Mouse (Mus musculus): Measurements from ENCODE around the gene Fam214a.

Gene Fam214a

GRCm38 (mm10) chr9:74952756-74953247, at the start of gene Fam214a:
Fam214a (plus strand) TSS chr9:74952884.
- peak; percentile 85 for DNase-seq (ENCODE audit: low read depth in 2 of 2, low spot score in 2 of 2)

DNA sequence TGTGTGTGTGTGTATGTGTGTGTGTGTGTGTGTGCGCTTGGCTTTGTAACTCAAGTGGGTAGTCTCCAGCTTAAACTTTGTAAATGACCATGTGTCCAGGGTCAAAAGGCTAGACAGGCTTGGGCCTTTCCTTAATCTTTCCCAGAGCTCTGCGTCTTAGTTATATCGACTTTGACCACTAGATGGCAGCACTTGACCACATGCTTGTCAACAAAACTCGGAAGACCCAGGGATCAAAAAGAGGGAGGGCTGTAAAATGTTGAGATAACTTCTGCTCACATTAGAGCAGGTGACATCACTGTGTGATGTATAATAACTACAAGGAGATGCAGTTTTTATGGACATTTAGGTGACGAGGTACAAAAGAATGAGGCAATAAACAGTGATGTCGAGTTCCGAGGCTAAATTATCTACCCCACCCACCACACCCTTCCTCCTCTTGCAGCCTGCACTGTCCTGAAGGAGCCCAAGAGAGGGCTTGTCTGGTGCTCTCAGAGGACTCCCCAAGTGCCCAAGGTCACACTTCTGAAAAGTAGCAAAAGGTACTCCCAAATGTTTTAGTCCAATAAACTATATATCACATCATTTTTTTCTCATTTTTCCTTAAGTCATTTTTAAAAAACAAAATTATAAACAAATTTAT, 47.7 kb upstream of the Fam214a start:
- DNase-seq (ENCODE audit: low read depth in 2 of 2, low spot score in 2 of 2): peak; percentile 56 to 73

DNA sequence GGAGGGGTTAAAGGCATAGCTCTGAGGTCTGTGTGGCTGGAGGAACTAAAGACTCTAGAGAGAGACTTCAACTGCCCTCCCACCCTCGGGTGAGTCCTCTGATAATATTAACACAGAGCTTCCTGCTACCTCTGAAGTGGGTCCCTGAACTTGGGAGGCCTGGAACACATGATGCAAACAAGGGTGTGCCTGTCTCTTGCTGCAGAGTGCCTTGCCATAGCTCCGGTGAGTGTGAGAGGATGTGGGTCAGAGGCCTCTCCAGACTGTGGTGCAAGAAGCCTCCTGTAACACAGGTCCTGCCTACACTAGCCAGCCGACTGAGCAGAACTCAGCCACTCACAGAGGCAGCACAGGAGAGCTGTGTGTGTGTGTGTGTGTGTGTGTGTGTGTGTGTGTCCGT, 45.7 kb upstream of the Fam214a start:
- DNase-seq (ENCODE audit: low read depth in 2 of 2, low spot score in 2 of 2): no peak

- no peak for DNase-seq (ENCODE audit: low read depth in 2 of 2, low spot score in 2 of 2)
Measured at GRCm38 (mm10) chr9:74909245-74909644, 43.4 kb upstream of the Fam214a start.

DNA sequence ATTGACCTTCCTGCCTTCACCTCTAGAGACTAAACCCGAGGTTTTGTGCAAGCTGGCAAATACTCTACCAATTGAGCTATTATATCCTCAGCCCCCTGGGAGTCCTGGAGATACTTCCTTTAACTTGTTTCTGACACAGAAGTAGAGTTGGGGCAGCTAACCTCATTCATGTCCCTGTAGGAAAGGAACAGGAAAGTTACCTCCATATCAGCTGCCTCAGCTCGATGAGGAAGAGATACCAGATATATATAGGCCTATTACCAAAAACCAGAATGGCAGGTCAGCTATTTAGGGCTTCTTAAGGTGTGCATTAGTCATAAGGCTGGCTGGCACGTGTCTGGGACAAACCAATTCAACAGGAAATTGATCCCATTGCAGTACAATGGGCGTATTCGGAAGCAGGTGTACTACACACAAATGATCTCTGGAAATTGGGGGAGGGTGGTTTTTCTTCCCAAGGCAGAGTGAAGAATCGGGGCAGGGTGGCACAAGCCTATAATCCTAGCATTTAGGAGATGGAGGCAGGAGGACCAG, 42.4 kb upstream of the Fam214a start:
- no peak for DNase-seq (ENCODE audit: low read depth in 2 of 2, low spot score in 2 of 2)

DNA sequence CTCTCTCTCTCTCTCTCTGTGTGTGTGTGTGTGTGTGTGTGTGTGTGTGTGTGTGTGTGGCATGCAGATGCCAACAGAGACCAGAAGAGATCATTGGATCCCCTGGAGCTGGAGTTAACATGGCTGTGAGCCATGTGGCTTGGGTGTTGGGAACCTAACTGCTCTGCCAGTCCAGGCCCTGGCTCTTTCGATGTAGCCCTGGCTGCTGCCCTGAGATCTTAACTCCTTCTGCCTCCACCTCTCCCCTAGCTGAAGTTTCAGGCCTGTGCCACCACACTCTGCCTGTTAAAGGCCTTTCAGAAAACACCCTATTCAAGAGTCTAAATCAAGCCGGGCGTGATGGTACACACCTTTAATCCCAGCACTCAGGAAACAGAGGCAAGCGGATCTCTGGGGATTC, 41.3 kb upstream of the Fam214a start:
- no peak for DNase-seq (ENCODE audit: low read depth in 2 of 2, low spot score in 2 of 2)

- DNase-seq (ENCODE audit: low read depth in 2 of 2, low spot score in 2 of 2): no peak
Measured at GRCm38 (mm10) chr9:74911919-74912318, 40.8 kb upstream of the Fam214a start.

DNA sequence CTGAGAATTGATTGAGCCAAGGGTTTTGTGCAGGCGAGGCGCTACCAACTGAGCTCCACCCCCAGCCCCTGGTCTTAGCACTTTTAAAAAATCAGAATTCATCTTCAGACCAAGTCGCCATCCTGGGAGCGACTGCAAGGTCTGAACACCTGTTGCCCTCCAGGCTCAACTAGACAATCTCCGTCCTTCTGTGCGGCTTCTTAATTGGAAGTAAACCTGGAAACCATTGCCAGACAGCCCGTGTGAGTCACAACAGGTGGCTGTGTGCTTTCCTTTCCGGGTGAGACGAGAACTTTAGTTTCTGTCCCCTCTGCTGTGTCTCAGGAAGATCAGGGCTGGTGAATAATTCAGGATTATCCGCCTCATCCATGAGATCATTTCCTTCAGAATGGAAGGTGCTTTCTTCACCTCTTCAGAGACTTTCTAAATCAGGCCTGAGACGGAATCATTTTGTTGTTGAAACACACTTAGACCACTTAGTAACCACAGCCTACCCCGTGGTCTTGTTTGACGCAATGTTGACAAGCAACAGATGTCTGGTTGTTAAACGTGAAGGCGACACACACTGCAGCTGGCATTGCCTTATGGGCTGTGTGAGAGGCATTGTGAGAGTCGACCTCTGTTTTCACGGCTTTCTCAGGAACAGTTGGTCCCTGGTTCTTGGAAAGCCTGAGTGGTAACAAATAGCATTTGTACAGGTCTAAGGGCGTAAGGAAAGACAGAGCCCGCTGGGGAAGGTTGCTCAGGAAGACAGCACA, 39.9 kb upstream of the Fam214a start:
- no peak for DNase-seq (ENCODE audit: low read depth in 2 of 2, low spot score in 2 of 2)

GRCm38 (mm10) chr9:74915611-74916010, 37.1 kb upstream of the Fam214a start:
- DNase-seq (ENCODE audit: low read depth in 2 of 2, low spot score in 2 of 2): no peak

GRCm38 (mm10) chr9:74920450-74920849, 32.2 kb upstream of the Fam214a start:
- DNase-seq (ENCODE audit: low read depth in 2 of 2, low spot score in 2 of 2): no peak

GRCm38 (mm10) chr9:74921422-74921821, 31.3 kb upstream of the Fam214a start:
- no peak for DNase-seq (ENCODE audit: low read depth in 2 of 2, low spot score in 2 of 2)

DNA sequence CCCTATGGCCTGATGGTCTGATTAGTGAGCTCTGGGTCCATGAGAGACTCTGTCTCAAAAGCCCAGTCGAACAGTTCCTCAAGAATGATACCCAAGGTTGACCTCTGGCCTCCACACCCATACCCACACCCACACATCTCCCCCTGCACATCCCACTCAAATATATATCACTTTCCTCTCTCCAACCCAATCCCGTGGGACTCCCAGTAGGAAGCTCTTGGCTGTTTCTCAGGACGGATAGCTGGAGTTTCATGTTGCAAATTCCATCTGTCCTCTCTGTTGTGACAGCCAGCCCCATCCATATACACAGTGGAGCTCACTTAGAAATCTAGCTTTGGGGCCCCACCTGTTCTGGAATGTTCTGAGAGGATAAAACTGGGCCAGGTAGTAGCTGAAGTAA, 29.8 kb upstream of the Fam214a start:
- DNase-seq (ENCODE audit: low read depth in 2 of 2, low spot score in 2 of 2): no peak

GRCm38 (mm10) chr9:74923291-74923977, 29.2 kb upstream of the Fam214a start:
- DNase-seq (ENCODE audit: low read depth in 2 of 2, low spot score in 2 of 2): no peak

- DNase-seq (ENCODE audit: low read depth in 2 of 2, low spot score in 2 of 2): no peak
Measured at GRCm38 (mm10) chr9:74925220-74925769, 27.4 kb upstream of the Fam214a start.

GRCm38 (mm10) chr9:74929981-74930423, 22.7 kb upstream of the Fam214a start:
- no peak for DNase-seq (ENCODE audit: low read depth in 2 of 2, low spot score in 2 of 2)

DNA sequence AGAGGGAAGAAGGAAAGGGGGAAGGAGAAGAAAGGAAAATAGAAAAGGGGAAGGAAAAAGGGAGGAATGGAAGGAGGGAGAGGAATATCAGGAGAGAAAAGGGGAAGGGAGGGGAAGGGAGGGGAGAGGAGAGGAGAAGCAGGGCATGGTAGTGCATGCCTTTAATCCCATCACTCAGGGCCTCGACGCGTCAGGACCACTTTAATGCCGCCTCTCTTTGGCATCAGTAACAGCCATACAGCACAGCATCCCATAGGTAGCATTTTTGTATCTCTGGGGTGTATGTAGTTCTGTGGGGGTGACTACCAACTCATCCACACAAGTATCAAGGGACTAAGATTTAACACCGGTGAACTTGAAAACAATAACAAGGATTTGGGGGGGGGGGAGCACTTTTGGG, 22.0 kb upstream of the Fam214a start:
- no peak for DNase-seq (ENCODE audit: low read depth in 2 of 2, low spot score in 2 of 2)

- DNase-seq (ENCODE audit: low read depth in 2 of 2, low spot score in 2 of 2): no peak
Measured at GRCm38 (mm10) chr9:74935289-74935688, 17.4 kb upstream of the Fam214a start.

DNA sequence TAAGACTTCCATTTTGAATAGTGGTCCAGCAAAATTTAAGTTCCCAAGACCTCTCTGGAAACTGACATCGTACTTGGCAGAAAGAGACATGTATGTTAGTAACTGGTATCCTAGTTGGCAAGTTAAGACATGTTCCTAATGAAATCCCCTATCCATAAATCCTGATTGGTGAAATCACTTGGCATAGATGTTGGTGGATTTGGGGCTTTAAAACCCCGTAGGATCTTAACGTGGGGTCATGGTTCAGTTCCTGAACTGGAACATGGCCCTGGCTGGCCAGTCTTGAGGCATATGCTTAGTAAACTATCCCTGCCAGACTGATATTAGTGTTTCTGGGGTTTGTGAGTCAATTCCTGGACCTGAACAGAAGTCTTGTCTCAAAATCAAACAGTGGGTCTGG, 14.9 kb upstream of the Fam214a start:
- DNase-seq (ENCODE audit: low read depth in 2 of 2, low spot score in 2 of 2): no peak

DNA sequence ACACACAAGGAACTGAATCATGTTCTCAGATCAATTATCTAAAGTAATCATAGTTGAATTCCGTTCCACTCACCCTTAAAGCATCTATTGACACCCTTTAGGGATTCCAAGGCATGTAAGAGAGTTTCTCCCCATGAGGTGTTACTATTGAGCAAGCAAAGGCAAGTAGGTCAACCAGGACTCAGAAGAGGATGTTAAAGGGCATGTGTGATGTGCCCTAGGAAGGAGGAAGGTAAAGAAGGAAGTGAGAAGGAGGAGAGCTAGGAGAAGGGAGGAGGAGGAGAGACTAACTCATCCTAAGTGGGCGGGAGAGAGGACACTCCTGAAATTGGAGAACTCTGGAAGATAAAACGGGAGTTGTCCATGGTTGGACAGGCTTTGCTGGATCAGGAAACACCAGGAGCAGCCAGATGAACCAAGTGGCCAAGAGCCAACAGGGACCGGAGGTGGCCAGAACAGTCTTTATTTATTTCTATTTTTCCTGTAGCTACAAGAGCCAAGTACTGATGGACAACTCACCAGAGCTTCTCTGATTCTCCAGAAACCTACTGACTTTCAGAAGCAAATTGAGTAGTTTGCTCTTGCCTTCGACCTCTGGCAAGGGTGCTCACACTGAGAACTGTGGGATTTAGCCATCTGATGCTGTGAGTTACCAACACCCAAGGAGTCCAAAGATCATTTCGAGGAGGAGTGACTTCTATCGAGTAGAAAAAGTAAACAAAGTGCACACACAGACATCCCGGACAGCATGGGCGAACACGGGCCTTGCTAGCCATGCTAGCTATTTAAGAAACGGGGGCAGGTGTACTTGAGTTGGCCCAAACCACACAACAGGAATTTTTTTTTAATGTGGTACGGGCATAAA, 13.8 kb upstream of the Fam214a start:
- DNase-seq (ENCODE audit: low read depth in 2 of 2, low spot score in 2 of 2): no peak

DNA sequence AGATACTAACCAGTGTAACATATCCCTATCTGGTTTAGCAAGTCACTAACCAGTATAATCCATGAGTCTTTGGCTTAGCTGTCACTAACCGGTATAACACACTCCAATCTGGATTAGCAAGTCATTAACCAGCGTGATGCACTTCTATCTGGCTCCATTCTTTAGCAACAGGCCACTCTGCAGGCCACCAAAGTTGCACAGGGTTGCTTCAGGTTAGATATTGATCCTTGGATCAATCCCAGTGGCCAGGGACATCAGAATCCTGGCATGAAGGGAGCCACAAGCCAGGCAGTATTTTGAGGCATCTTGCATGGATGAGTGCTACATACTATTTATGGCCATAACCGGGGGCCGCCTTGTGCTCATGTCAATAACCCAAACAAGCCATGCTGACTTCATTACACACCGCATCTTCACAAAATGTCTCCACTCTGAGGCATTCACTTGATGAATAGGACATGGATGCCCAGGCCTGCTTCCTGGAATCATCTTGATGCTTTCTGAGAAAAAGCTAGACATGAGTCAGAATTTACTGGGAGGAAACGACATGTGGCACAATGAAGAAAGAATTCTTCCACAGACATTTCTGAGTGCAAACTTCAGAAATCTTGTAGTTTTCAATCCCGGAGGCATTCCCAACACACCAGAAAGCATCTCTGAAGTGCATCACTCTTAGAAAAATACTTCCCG, 5.8 kb upstream of the Fam214a start:
- no peak for DNase-seq (ENCODE audit: low read depth in 2 of 2, low spot score in 2 of 2)
